Comparison of ENCODE assay signal across 13 mouse cellular contexts in the genomic region with DNA sequence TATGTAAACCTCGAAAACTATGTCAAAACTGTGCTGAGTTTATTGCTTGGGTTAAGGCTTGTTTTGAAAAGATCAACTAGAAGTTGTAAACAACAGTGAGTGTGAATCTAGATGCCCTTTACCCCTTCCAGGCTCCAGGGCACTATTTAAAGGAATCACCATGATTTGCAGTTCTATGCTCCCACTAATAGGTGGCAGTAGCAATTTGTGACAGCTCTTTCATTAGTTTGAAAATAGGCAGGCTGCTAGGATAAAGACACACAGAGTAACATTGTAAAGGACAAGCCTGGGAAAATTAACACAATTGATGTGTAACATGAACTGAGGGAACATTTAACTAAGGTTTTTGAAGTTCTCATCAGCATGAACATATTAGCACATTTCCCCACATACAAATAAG.
DNase-seq lines count a peak whose midpoint lies in the region; ATAC-seq and TF ChIP-seq lines count a peak whose summit lies in the region.
"Had no signal": no experiment of that assay in that cellular context is flagged by ENCODE, and none has a peak within 500 bp of the region (broad histone marks: within the 10 kb centered on the region; RNA-seq: fewer than 3 reads in every experiment).

No protein-coding gene starts in this region.

- no peaks in the 10 kb centered on the region for H3K36me3 ChIP-seq in embryonic facial prominence, embryonic 11.5 days (replicated peaks; ENCODE audit: control insufficient read depth, insufficient read depth, low read depth, low read length)
- H3K36me3 ChIP-seq in embryonic facial prominence, embryonic 10.5 days (replicated peaks), result no peaks in the 10 kb centered on the region
- H3K36me3 ChIP-seq in forebrain, embryonic 16.5 days (ENCODE audit: control insufficient read depth, insufficient read depth), result no peaks in the 10 kb centered on the region
- H3K36me3 ChIP-seq: embryonic facial prominence, embryonic 15.5 days; liver, embryonic 12.5 days; neural tube, embryonic 15.5 days had no signal

- peak; percentile 50 for DNase-seq in embryonic facial prominence, embryonic 11.5 days (ENCODE audit: low spot score)
- DNase-seq in embryonic facial prominence, embryonic 10.5 days (ENCODE audit: low spot score), result no peak
- DNase-seq in left cerebral cortex, adult 2 months (ENCODE audit: extremely low spot score in 1 of 2, low spot score in 2 of 2), result no peak
- no peak for DNase-seq in left cerebral cortex, adult 11 months (ENCODE audit: low spot score)
- peak; percentile 44 for DNase-seq in NIH3T3 (ENCODE audit: low read depth)
- no peak for DNase-seq in left cerebral cortex, postnatal 36 days (ENCODE audit: low spot score in 2 of 2)
- DNase-seq in right cerebral cortex, postnatal 10 days (ENCODE audit: low spot score in 2 of 2), result no peak

- H3K27me3 ChIP-seq in embryonic facial prominence, embryonic 11.5 days (ENCODE audit: control insufficient read depth, insufficient read depth, low read length), result no peaks in the 10 kb centered on the region
- H3K27me3 ChIP-seq in embryonic facial prominence, embryonic 10.5 days (replicated peaks; ENCODE audit: low read depth, poor library complexity, severe bottlenecking), result peaks cover 3% of the 10 kb centered on the region; the same call in 1 of the 2 replicates
- H3K27me3 ChIP-seq in forebrain, embryonic 16.5 days (replicated peaks; ENCODE audit: control insufficient read depth, insufficient read depth, low read length), result no peaks in the 10 kb centered on the region
- H3K27me3 ChIP-seq: embryonic facial prominence, embryonic 15.5 days; liver, embryonic 12.5 days; neural tube, embryonic 15.5 days had no signal

- no peak overlapping the region for H3K9ac ChIP-seq in embryonic facial prominence, embryonic 11.5 days (replicated peaks; ENCODE audit: low read length)
- H3K9ac ChIP-seq in forebrain, embryonic 16.5 days (replicated peaks; ENCODE audit: low read depth, low read length), result no peak overlapping the region
- H3K9ac ChIP-seq: embryonic facial prominence, embryonic 15.5 days; liver, embryonic 12.5 days; neural tube, embryonic 15.5 days had no signal

- H3K4me3 ChIP-seq in embryonic facial prominence, embryonic 11.5 days (ENCODE audit: low read depth, low read length), result no peak overlapping the region
- no peak overlapping the region for H3K4me3 ChIP-seq in embryonic facial prominence, embryonic 10.5 days
- H3K4me3 ChIP-seq in left cerebral cortex, adult 2 months, result no peak overlapping the region
- H3K4me3 ChIP-seq in forebrain, embryonic 16.5 days (replicated peaks; ENCODE audit: low read length), result no peak overlapping the region
- H3K4me3 ChIP-seq: embryonic facial prominence, embryonic 15.5 days; liver, embryonic 12.5 days; neural tube, embryonic 15.5 days had no signal

- intact Hi-C loops in left cerebral cortex, adult 2 months (cut with DNase I), result loop anchor here (1.0 kb wide), 1 partner anchor 180 kb away; no protein-coding TSS in a partner anchor
- intact Hi-C loops in left cerebral cortex, postnatal 36 days (cut with DNase I), result no loop called here

- no peak for ATAC-seq in embryonic facial prominence, embryonic 11.5 days (replicated peaks; ENCODE audit: insufficient number of reproducible peaks, low FRiP score, low TSS enrichment, low read depth)
- ATAC-seq in forebrain, embryonic 16.5 days, result peak; percentile 65
- ATAC-seq: CD4-positive, CD25-positive, alpha-beta regulatory T cell, adult 4 months; liver, embryonic 12.5 days had no signal

- no peak overlapping the region for H3K27ac ChIP-seq in embryonic facial prominence, embryonic 11.5 days (replicated peaks; ENCODE audit: low read depth, low read length)
- H3K27ac ChIP-seq in embryonic facial prominence, embryonic 10.5 days (replicated peaks), result no peak overlapping the region
- H3K27ac ChIP-seq in left cerebral cortex, adult 2 months, result no peak overlapping the region
- H3K27ac ChIP-seq in forebrain, embryonic 16.5 days (ENCODE audit: low read length), result no peak overlapping the region
- H3K27ac ChIP-seq: embryonic facial prominence, embryonic 15.5 days; liver, embryonic 12.5 days; neural tube, embryonic 15.5 days had no signal

- H3K9me3 ChIP-seq in embryonic facial prominence, embryonic 11.5 days (replicated peaks; ENCODE audit: control insufficient read depth, low read length), result no peaks in the 10 kb centered on the region
- no peaks in the 10 kb centered on the region for H3K9me3 ChIP-seq in embryonic facial prominence, embryonic 10.5 days
- H3K9me3 ChIP-seq in forebrain, embryonic 16.5 days (ENCODE audit: control insufficient read depth, low read length), result no peaks in the 10 kb centered on the region
- H3K9me3 ChIP-seq: embryonic facial prominence, embryonic 15.5 days; liver, embryonic 12.5 days; neural tube, embryonic 15.5 days had no signal

- WGBS in embryonic facial prominence, embryonic 11.5 days, result 9% methylated on average over 1 of the region's 1 CpGs
- whole genome bisulfite sequencing in embryonic facial prominence, embryonic 10.5 days, result 14% methylated on average over 1 of the region's 1 CpGs
- 18% methylated on average over 1 of the region's 1 CpGs for WGBS in forebrain, embryonic 16.5 days

- peak; percentile 57 for TF ChIP-seq CTCF in left cerebral cortex, adult 2 months (IDR thresholded peaks at IDR 0.05)

- no peaks in the 10 kb centered on the region for H3K4me1 ChIP-seq in embryonic facial prominence, embryonic 11.5 days (ENCODE audit: control insufficient read depth, insufficient read depth, low read length)
- H3K4me1 ChIP-seq in embryonic facial prominence, embryonic 10.5 days, result peaks cover 13% of the 10 kb centered on the region
- peaks cover 8% of the 10 kb centered on the region; the same call in 1 of the 2 replicates for H3K4me1 ChIP-seq in forebrain, embryonic 16.5 days (replicated peaks; ENCODE audit: control insufficient read depth, insufficient read depth, low read length)
- H3K4me1 ChIP-seq: embryonic facial prominence, embryonic 15.5 days; liver, embryonic 12.5 days had no signal

- no peak overlapping the region for H3K4me2 ChIP-seq in embryonic facial prominence, embryonic 11.5 days (ENCODE audit: low read depth, low read length)
- no peak overlapping the region for H3K4me2 ChIP-seq in forebrain, embryonic 16.5 days (ENCODE audit: low read length)
- H3K4me2 ChIP-seq: embryonic facial prominence, embryonic 15.5 days; heart, embryonic 11.5 days; liver, embryonic 12.5 days; neural tube, embryonic 15.5 days had no signal

Comparison
In these comparisons a context has a peak if more than half of its experiments do, and no peak if none do; other contexts are left out.
1. DNase-seq: peak in embryonic facial prominence, embryonic 11.5 days (single experiment) and NIH3T3 (single experiment); none in embryonic facial prominence, embryonic 10.5 days (single experiment), left cerebral cortex, adult 2 months (0 of 2), left cerebral cortex, adult 11 months (single experiment), left cerebral cortex, postnatal 36 days (0 of 2) and right cerebral cortex, postnatal 10 days (0 of 2).